Mouse (Mus musculus): ENCODE data around the gene Arrdc2. TPM values are rescaled to one million over a fixed set of nuclear protein-coding genes. Genes with fewer than 3 reads are reported as not detected.

The Arrdc2 gene
- polyA plus RNA-seq, 1 experiment from 2014 or later, result 8.0 TPM

DNA sequence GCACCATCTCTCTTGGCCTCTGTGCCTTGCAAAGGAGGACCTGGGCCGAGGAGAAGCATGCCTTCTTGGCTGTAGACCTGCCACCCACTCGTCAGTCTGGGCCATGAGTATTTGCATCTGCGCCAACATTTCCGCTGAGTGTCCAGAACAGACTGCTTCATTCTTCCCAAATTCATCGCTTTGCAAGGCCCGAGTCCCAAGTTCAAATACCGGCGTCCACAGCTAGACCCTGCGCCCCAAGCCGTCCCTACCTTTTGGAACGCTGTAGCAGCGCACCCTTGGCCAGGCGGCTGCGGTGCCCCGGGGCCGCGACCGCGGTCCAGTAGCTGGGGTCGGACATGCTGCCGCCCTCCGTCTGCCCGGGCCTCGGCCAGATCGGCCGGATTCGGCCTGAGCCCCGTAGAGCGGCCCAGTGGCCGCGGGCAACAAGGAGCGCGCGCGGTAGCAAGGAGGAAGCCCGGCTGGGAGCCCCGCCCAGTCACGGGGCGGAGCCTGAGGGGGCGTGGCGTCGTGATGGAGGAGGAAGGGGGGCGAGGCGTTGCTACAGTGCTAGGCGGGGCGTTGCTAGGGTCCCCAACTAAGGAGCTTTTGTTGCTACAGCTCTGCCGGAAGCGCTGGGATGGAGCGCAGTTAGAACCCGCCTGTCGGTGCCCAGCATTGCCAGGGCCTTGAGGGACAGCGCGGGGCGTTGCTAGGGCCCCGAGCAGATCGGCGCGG is 47.4 kb downstream of the Arrdc2 start:
- H3K27ac ChIP-seq (ENCODE audit: low read depth, low read length), result peak overlapping the region; percentile 79
- H3K27me3 ChIP-seq (ENCODE audit: control insufficient read depth, insufficient read depth, low read length), result no peaks in the 10 kb centered on the region
- H3K9me3 ChIP-seq (ENCODE audit: control insufficient read depth, low read length), result no peaks in the 10 kb centered on the region
- peak overlapping the region; percentile 46 for H3K4me3 ChIP-seq (ENCODE audit: low read depth, low read length)
- 5% methylated on average over 58 of the region's 58 CpGs for WGBS
- ATAC-seq (ENCODE audit: low FRiP score) (peak; percentile 87), DNase-seq (ENCODE audit: low spot score, missing footprints) (peak; percentile 100)
- no peaks in the 10 kb centered on the region for H3K36me3 ChIP-seq (ENCODE audit: control insufficient read depth, insufficient read depth, low read length)
- H3K4me1 ChIP-seq (ENCODE audit: control insufficient read depth, insufficient read depth, low read length), result peaks cover 27% of the 10 kb centered on the region
- H3K4me2 ChIP-seq, result peak overlapping the region; percentile 77
- H3K9ac ChIP-seq (ENCODE audit: low read length), result peak overlapping the region; percentile 81

DNA sequence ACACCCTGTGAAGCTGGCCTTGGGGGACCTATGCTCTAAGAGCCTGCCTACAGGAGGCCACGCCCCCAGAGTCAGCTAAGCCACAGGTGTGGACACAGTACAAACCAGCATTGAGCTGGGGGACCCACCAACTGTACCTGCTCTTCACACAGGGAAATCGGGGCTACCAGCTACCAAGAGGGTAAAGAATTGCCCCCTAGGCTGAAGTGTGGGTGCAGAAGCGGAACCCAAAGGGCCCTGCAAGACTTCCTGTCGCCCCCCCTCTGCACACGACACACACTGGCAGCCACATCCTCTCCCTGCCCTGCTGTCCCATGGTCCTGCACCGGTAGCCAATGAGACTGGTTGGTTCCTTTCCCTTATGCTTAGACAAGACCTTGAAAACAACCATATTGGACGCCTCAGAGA is 48.2 kb downstream of the Arrdc2 start:
- Histone ChIP-seq H3K4me2 (peak overlapping the region; percentile 77), H3K9ac (ENCODE audit: low read length) (peak overlapping the region; percentile 81), H3K9me3 (ENCODE audit: control insufficient read depth, low read length) (no peaks in the 10 kb centered on the region), H3K4me1 (ENCODE audit: control insufficient read depth, insufficient read depth, low read length) (peaks cover 24% of the 10 kb centered on the region), H3K4me3 (ENCODE audit: low read depth, low read length) (peak overlapping the region; percentile 46; the same call in 1 of the 2 replicates), H3K36me3 (ENCODE audit: control insufficient read depth, insufficient read depth, low read length) (no peaks in the 10 kb centered on the region; the same call in 1 of the 2 replicates), H3K27me3 (ENCODE audit: control insufficient read depth, insufficient read depth, low read length) (no peaks in the 10 kb centered on the region), H3K27ac (ENCODE audit: low read depth, low read length) (no peak overlapping the region)
- 83% methylated on average over 7 of the region's 7 CpGs for WGBS
- DNase-seq (ENCODE audit: low spot score, missing footprints) (peak; percentile 73), ATAC-seq (ENCODE audit: low FRiP score) (no peak)

DNA sequence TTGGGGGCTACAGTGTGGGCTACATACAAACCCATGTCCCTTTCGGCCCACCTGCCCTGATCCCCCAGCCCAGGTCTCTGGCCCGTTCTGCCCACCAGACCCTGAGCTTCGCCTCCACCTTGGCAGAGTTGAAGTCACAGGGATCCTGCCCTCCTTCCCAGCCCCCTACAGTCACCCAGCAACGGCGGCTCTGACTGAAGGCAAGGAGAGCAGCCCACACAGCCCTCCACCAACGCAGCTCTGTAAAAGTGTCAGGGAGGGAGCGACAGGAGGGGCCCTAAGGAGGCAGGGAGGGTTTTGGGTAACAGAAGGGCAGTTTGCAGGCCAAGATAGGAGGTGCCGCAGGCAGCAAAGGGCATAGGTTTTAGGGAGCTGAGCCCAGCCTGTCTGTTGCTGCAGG is 48.7 kb downstream of the Arrdc2 start:
- no peak for DNase-seq (ENCODE audit: low spot score, missing footprints)
- no peak overlapping the region for H3K27ac ChIP-seq (ENCODE audit: low read depth, low read length)
- H3K36me3 ChIP-seq (ENCODE audit: control insufficient read depth, insufficient read depth, low read length), result no peaks in the 10 kb centered on the region; the same call in 1 of the 2 replicates
- no peak overlapping the region for H3K4me3 ChIP-seq (ENCODE audit: low read depth, low read length)
- no peak for ATAC-seq (ENCODE audit: low FRiP score)
- no peaks in the 10 kb centered on the region for H3K27me3 ChIP-seq (ENCODE audit: control insufficient read depth, insufficient read depth, low read length)
- WGBS, result 71% methylated on average over 8 of the region's 8 CpGs
- H3K4me1 ChIP-seq (ENCODE audit: control insufficient read depth, insufficient read depth, low read length), result peaks cover 23% of the 10 kb centered on the region
- no peak overlapping the region for H3K4me2 ChIP-seq
- H3K9me3 ChIP-seq (ENCODE audit: control insufficient read depth, low read length), result no peaks in the 10 kb centered on the region
- no peak overlapping the region for H3K9ac ChIP-seq (ENCODE audit: low read length)

DNA sequence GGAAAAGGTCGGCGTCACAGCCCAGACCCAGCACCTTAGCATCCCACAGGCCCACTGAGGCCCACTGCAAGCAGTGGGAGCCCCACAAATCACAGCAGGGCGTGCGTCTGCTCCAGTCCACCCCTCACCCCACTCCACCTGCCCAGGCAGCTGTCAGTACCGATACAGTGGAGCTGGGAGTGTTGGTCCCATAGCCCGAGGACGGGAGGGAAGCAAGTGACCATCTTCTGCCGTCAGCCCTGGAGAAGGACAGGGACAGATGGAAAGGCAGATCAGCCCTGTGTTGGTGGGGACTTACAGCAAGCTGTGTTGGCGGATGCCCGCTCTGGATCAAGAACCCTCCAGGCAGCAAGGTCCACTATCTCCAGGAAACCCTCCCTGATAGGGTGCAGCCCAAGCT is 50.5 kb downstream of the Arrdc2 start:
- WGBS, result 82% methylated on average over 10 of the region's 10 CpGs
- DNase-seq (ENCODE audit: low spot score, missing footprints) (no peak), ATAC-seq (ENCODE audit: low FRiP score) (no peak)
- no peak overlapping the region for H3K27ac ChIP-seq (ENCODE audit: low read depth, low read length)
- no peak overlapping the region for H3K4me3 ChIP-seq (ENCODE audit: low read depth, low read length)
- no peak overlapping the region for H3K4me2 ChIP-seq
- H3K9ac ChIP-seq (ENCODE audit: low read length), result no peak overlapping the region
- H3K36me3 ChIP-seq (ENCODE audit: control insufficient read depth, insufficient read depth, low read length), result no peaks in the 10 kb centered on the region; the same call in 1 of the 2 replicates
- no peaks in the 10 kb centered on the region for H3K27me3 ChIP-seq (ENCODE audit: control insufficient read depth, insufficient read depth, low read length)
- H3K4me1 ChIP-seq (ENCODE audit: control insufficient read depth, insufficient read depth, low read length), result peaks cover 23% of the 10 kb centered on the region
- H3K9me3 ChIP-seq (ENCODE audit: control insufficient read depth, low read length), result no peaks in the 10 kb centered on the region

DNA sequence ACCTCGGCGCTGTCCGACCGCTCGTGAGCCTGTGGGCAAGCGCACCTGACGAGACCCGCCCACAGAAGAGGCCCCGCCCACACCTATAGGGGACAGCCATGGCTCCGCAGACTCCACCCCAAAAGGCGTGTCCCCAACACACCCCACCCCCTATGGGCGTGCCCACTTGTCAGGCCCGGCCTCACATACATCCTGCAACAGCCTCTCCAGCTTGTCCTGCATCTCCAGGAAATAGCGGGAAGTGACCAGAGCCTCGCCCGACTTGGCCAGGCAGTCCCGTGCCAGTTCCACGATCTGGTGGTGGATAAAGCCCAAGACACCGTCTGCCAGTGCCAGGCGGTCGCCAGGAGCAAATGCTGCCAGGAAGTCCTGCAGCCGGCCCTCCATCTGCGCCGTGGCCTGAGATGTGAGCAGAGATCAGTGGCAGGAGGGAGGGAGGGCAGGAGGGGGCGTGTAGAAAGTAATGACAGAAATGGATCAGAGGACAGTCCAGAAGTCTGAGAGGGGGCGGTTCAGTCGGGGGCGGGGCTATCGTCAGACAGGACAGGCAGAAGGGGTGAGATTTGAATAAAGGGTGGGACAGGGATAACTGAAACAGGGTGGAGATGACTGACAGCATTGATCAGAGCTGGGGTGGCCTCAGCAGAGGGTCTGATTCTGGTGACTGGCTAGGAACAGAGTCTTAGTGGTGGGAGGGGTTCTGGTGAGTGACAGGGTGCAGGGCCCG is 51.4 kb downstream of the Arrdc2 start:
- H3K27me3 ChIP-seq (ENCODE audit: control insufficient read depth, insufficient read depth, low read length), result no peaks in the 10 kb centered on the region
- no peak overlapping the region for H3K4me3 ChIP-seq (ENCODE audit: low read depth, low read length)
- no peaks in the 10 kb centered on the region; the same call in 1 of the 2 replicates for H3K36me3 ChIP-seq (ENCODE audit: control insufficient read depth, insufficient read depth, low read length)
- H3K4me2 ChIP-seq, result peak overlapping the region; percentile 24
- H3K9ac ChIP-seq (ENCODE audit: low read length), result no peak overlapping the region
- 16% methylated on average over 30 of the region's 30 CpGs for WGBS
- H3K4me1 ChIP-seq (ENCODE audit: control insufficient read depth, insufficient read depth, low read length), result peaks cover 21% of the 10 kb centered on the region
- DNase-seq (ENCODE audit: low spot score, missing footprints) (peak; percentile 92), ATAC-seq (ENCODE audit: low FRiP score) (no peak)
- H3K27ac ChIP-seq (ENCODE audit: low read depth, low read length), result no peak overlapping the region
- no peaks in the 10 kb centered on the region for H3K9me3 ChIP-seq (ENCODE audit: control insufficient read depth, low read length)

DNA sequence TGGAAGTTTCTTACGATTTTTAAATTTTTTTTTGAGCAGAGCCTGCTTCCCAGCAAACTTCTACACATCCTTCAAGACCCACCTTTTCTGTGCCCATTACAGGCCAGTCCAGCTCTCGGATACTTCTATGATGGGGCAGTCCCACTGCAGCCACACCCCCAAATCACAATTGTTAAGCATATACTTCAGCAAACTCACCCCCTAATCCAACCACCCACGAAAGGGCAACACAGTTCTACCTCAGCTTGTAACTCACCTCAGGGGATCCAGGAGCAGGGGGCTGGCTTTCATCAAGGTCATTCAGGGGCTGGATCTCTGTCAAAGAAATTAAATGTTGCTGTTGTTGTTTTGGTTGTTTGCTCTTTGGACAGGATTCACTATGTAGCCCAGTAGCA is 52.5 kb downstream of the Arrdc2 start:
- Histone ChIP-seq H3K4me1 (ENCODE audit: control insufficient read depth, insufficient read depth, low read length) (peaks cover 14% of the 10 kb centered on the region), H3K27me3 (ENCODE audit: control insufficient read depth, insufficient read depth, low read length) (no peaks in the 10 kb centered on the region), H3K4me3 (ENCODE audit: low read depth, low read length) (no peak overlapping the region), H3K36me3 (ENCODE audit: control insufficient read depth, insufficient read depth, low read length) (no peaks in the 10 kb centered on the region; the same call in 1 of the 2 replicates), H3K9ac (ENCODE audit: low read length) (no peak overlapping the region), H3K4me2 (no peak overlapping the region), H3K27ac (ENCODE audit: low read depth, low read length) (no peak overlapping the region), H3K9me3 (ENCODE audit: control insufficient read depth, low read length) (no peaks in the 10 kb centered on the region)
- DNase-seq (ENCODE audit: low spot score, missing footprints) (no peak), ATAC-seq (ENCODE audit: low FRiP score) (no peak)
- 87% methylated on average over 3 of the region's 3 CpGs for WGBS

DNA sequence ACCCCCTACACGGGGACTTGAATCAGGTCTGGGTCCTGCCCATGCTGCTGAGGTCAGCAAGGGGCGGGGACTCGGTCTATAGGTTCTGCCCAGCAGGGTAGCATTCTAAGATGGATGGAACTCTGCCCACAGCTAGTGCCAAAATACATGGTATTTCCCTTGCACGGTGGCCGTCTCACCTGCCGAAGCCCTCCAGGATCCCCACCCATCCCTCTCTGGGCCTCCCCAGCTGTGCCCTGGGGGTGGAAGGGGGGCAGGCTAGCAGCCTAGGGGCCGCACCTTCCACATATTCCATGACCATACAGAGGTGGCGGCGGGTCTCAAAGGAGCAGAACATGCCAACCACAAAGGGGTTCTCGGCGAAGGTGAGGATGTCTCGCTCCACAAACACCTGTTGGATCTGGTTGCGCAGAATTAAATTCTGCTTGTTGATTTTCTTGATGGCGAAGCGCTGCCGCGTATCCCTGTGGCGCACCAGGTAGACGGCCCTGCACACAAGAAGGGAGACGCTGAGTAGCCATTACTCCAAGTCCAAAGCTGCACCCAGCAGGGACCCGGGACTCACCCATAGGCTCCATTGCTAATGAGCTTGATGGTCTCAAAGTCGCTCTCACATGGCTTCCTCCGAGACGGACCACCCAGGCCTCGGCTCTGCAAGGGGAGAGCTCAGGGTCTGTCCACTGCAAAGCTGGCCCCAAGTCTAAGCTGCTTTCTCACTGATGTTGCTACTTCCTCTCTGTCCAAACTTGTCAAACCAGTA is 53.0 kb downstream of the Arrdc2 start:
- no peaks in the 10 kb centered on the region; the same call in 1 of the 2 replicates for H3K36me3 ChIP-seq (ENCODE audit: control insufficient read depth, insufficient read depth, low read length)

More for the DNA sequence above, 53.0 kb downstream of the Arrdc2 start:
- Histone ChIP-seq H3K4me1 (ENCODE audit: control insufficient read depth, insufficient read depth, low read length) (peaks cover 11% of the 10 kb centered on the region), H3K4me3 (ENCODE audit: low read depth, low read length) (no peak overlapping the region), H3K27ac (ENCODE audit: low read depth, low read length) (no peak overlapping the region), H3K27me3 (ENCODE audit: control insufficient read depth, insufficient read depth, low read length) (no peaks in the 10 kb centered on the region), H3K9ac (ENCODE audit: low read length) (no peak overlapping the region), H3K9me3 (ENCODE audit: control insufficient read depth, low read length) (no peaks in the 10 kb centered on the region), H3K4me2 (no peak overlapping the region)
- no peak for DNase-seq (ENCODE audit: low spot score, missing footprints)
- no peak for ATAC-seq (ENCODE audit: low FRiP score)
- 85% methylated on average over 25 of the region's 25 CpGs for WGBS

Measured in midbrain, embryonic 11.5 days (tissue).